Mouse (Mus musculus) spleen, adult 2 months (tissue): ENCODE measurements around the gene Gm10031. TPM values are rescaled to one million over a fixed set of nuclear protein-coding genes. Genes with fewer than 3 reads are reported as not detected.

ENCODE experiments used
- DNase-seq, 2 experiments: peaks; one replicate each; pipeline versions ENCODE4 v3.0.0 to v3.0.0-alpha.2; 2012 to 2021; ENCODE audit warnings: low spot score in 2 of 2, low read depth in 1 of 2
- H3K27ac ChIP-seq: fragments of 200-500 bp; 2 replicates; pipeline ENCODE4 v1.5.1; 2012; ENCODE audit warnings: low read length, inconsistent platforms; ENCODE audit not compliant: insufficient read depth
- H3K27me3 ChIP-seq: fragments of 200-500 bp; 2 replicates; pipeline ENCODE4 v1.6.1; 2012; ENCODE audit warnings: mild to moderate bottlenecking, moderate library complexity, low read length, inconsistent platforms; ENCODE audit not compliant: control insufficient read depth, insufficient read depth
- H3K36me3 ChIP-seq: fragments of 200-500 bp; 2 replicates; pipeline ENCODE4 v1.6.1; 2012; ENCODE audit warnings: mild to moderate bottlenecking, low read length, inconsistent platforms; ENCODE audit not compliant: control insufficient read depth, insufficient read depth
- H3K4me1 ChIP-seq: fragments of 200-500 bp; 2 replicates; pipeline ENCODE4 v1.6.1; 2011; ENCODE audit warnings: inconsistent platforms; ENCODE audit not compliant: control insufficient read depth, insufficient read depth, insufficient read length
- H3K4me3 ChIP-seq: fragments of 200-500 bp; 2 replicates; pipeline ENCODE4 v1.5.1; 2011; ENCODE audit warnings: mild to moderate bottlenecking, inconsistent platforms; ENCODE audit not compliant: insufficient read depth, insufficient read length; ENCODE audit errors: extremely low read depth
- CTCF ChIP-seq: fragments of 200-500 bp; IDR thresholded peaks from 2 replicates; pipeline ENCODE4 v1.5.1; 2011; ENCODE audit warnings: mild to moderate bottlenecking, inconsistent platforms; ENCODE audit not compliant: insufficient read depth, insufficient read length, insufficient replicate concordance; ENCODE audit errors: extremely low read depth
- POLR2A ChIP-seq: fragments of 200-500 bp; IDR thresholded peaks from 2 replicates; pipeline ENCODE4 v1.6.1; 2011; ENCODE audit warnings: low read depth, low read length, inconsistent platforms
- WGBS: fragments of 180-500 bp; shearing (Covaris S2); methylation state at CpG from one replicate; pipeline ENCODE4 v1.1.7; 2018; 5-methylcytosine and 5-hydroxymethylcytosine counted together
- polyA plus RNA-seq: library from polyadenylated mRNA; depleted of rRNA; stranded (reverse); fragments of >200 nt; gene quantifications from 2 replicates; pipeline ENCODE4 v1.2.3, GENCODE M21; 2012

Gene Gm10031
- polyA plus RNA-seq, 1 experiment: 17.3 TPM

GRCm38 (mm10) chr1:156539787-156540560, 16.2 kb downstream of the Gm10031 start:
- WGBS: 73% methylated on average over 4 of the region's 4 CpGs
- Histone ChIP-seq H3K4me1 (no peaks in the 10 kb centered on the region), H3K36me3 (no peaks in the 10 kb centered on the region), H3K27me3 (no peaks in the 10 kb centered on the region), H3K4me3 (no peak overlapping the region), H3K27ac (no peak overlapping the region)
- no peak for TF ChIP-seq CTCF
- no peak for DNase-seq

- Histone ChIP-seq H3K36me3 (no peaks in the 10 kb centered on the region), H3K4me1 (no peaks in the 10 kb centered on the region), H3K4me3 (no peak overlapping the region), H3K27me3 (no peaks in the 10 kb centered on the region), H3K27ac (no peak overlapping the region)
- TF ChIP-seq CTCF (no peak), POLR2A (no peak)
- no peak for DNase-seq
- 62% methylated on average over 12 of the region's 12 CpGs for WGBS
Observed at GRCm38 (mm10) chr1:156543999-156544398, 20.2 kb downstream of the Gm10031 start.

GRCm38 (mm10) chr1:156558024-156558930, 34.5 kb downstream of the Gm10031 start, which contains the start of gene Abl2:
TSS of gene Abl2 (plus strand) at chr1:156558786.
- Histone ChIP-seq H3K4me3 (peak within 1 kb of the TSS; percentile 85), H3K27ac (peak within 1 kb of the TSS; percentile 78), H3K27me3 (no peaks in the 10 kb centered on the region), H3K36me3 (no peaks in the 10 kb centered on the region), H3K4me1 (no peaks in the 10 kb centered on the region; the same call in 1 of the 2 replicates)
- peak; percentile 76 to 82 for DNase-seq
- TF ChIP-seq POLR2A: peak; percentile 28
- no peak for TF ChIP-seq CTCF
- WGBS: 12% methylated on average over 56 of the region's 60 CpGs

- TF ChIP-seq POLR2A (no peak), CTCF (no peak)
- under 1% methylated on average over 64 of the region's 66 CpGs for WGBS
- Histone ChIP-seq H3K27ac (peak overlapping the region; percentile 78), H3K36me3 (no peaks in the 10 kb centered on the region), H3K4me1 (no peaks in the 10 kb centered on the region; the same call in 1 of the 2 replicates), H3K4me3 (peak overlapping the region; percentile 85), H3K27me3 (no peaks in the 10 kb centered on the region)
- DNase-seq: peak in 1 of 2 experiments; percentile 43
Observed at GRCm38 (mm10) chr1:156558950-156559640, 35.3 kb downstream of the Gm10031 start.

- Histone ChIP-seq H3K4me1 (no peaks in the 10 kb centered on the region; the same call in 1 of the 2 replicates), H3K27ac (no peak overlapping the region), H3K27me3 (no peaks in the 10 kb centered on the region), H3K4me3 (peak overlapping the region; percentile 85; the same call in 1 of the 2 replicates), H3K36me3 (no peaks in the 10 kb centered on the region)
- TF ChIP-seq CTCF (no peak), POLR2A (no peak)
- no peak for DNase-seq
- WGBS: 19% methylated on average over 8 of the region's 8 CpGs
Observed at GRCm38 (mm10) chr1:156559641-156560020, 35.8 kb downstream of the Gm10031 start.

GRCm38 (mm10) chr1:156560500-156560899, 36.7 kb downstream of the Gm10031 start:
- DNase-seq: no peak
- TF ChIP-seq POLR2A (no peak), CTCF (no peak)
- Histone ChIP-seq H3K4me3 (no peak overlapping the region), H3K36me3 (no peaks in the 10 kb centered on the region), H3K27me3 (no peaks in the 10 kb centered on the region), H3K4me1 (no peaks in the 10 kb centered on the region; the same call in 1 of the 2 replicates), H3K27ac (no peak overlapping the region)
- WGBS: 90% methylated on average over 9 of the region's 9 CpGs
